Mouse (Mus musculus) heart, adult 2 months (tissue): ENCODE results near the gene Chd3. TPM values are rescaled to one million over a fixed set of nuclear protein-coding genes. Genes with fewer than 3 reads are reported as not detected.
A peak's percentile ranks its signal among the peaks of the same experiment; 100 is the strongest.
"Not testable (repeated sequence)": the region's sequence is repeated elsewhere in the genome, so short reads cannot be mapped to it uniquely, and the experiment has no call there.

ENCODE experiments used
- DNase-seq, 2 experiments: peaks; one replicate each; pipeline ENCODE4 v3.0.0; 2021
- H3K27ac ChIP-seq: fragments of 200-600 bp; 2 replicates; pipeline ENCODE4 v1.8.1; 2022
- H3K27me3 ChIP-seq: fragments of 200-500 bp; 2 replicates; pipeline ENCODE4 v1.6.1; 2012; ENCODE audit warnings: mild to moderate bottlenecking, low read length, inconsistent platforms, mixed read lengths; ENCODE audit not compliant: control insufficient read depth, insufficient read depth
- H3K36me3 ChIP-seq: fragments of 200-500 bp; 2 replicates; pipeline ENCODE4 v1.6.1; 2012; ENCODE audit warnings: low read length, inconsistent platforms; ENCODE audit not compliant: control insufficient read depth, insufficient read depth
- H3K4me1 ChIP-seq: fragments of 200-500 bp; 2 replicates; pipeline ENCODE4 v1.6.1; 2011; ENCODE audit warnings: low read length; ENCODE audit not compliant: control insufficient read depth, insufficient read depth
- H3K4me3 ChIP-seq: fragments of 200-600 bp; 2 replicates; pipeline ENCODE4 v1.8.1; 2022
- H3K79me2 ChIP-seq: fragments of 200-500 bp; replicated peaks from 2 replicates; pipeline ENCODE4 v1.6.1; 2012; ENCODE audit warnings: mild to moderate bottlenecking, inconsistent platforms, low read length, moderate library complexity, mixed read lengths; ENCODE audit not compliant: control insufficient read depth, insufficient read depth
- H3K9ac ChIP-seq: fragments of 200-500 bp; 2 replicates; pipeline ENCODE4 v1.6.1; 2012; ENCODE audit warnings: low read depth, mild to moderate bottlenecking, control low read depth, inconsistent platforms, low read length, mixed read lengths
- CTCF ChIP-seq: fragments of 200-600 bp; IDR thresholded peaks from 2 replicates; pipeline ENCODE4 v1.8.1; 2022; ENCODE audit warnings: antibody characterized with exemption, mild to moderate bottlenecking, moderate library complexity
- EP300 ChIP-seq: fragments of 200-500 bp; IDR thresholded peaks from 2 replicates; pipeline ENCODE4 v1.6.1; 2011; ENCODE audit warnings: low read depth, low read length, control low read depth; ENCODE audit not compliant: insufficient read depth
- POLR2A ChIP-seq: fragments of 200-500 bp; IDR thresholded peaks from 2 replicates; pipeline ENCODE4 v1.6.1; 2011; ENCODE audit warnings: mild to moderate bottlenecking, low read depth, low read length, control low read depth; ENCODE audit not compliant: insufficient read depth
- WGBS: fragments of 180-500 bp; shearing (Covaris S2); methylation state at CpG from one replicate; pipeline ENCODE4 v1.1.7; 2018; 5-methylcytosine and 5-hydroxymethylcytosine counted together
- intact Hi-C: fragments of 180-260 bp; cut with DNase I; formaldehyde crosslinking; loops from one replicate; pipeline ENCODE4 v1.15.1; 2025
- polyA plus RNA-seq: library from polyadenylated mRNA; depleted of rRNA; stranded (reverse); fragments of >200 nt; gene quantifications from 2 replicates; pipeline ENCODE4 v1.2.3, GENCODE M21; 2012
- total RNA-seq, 2 experiments: library from RNA; stranded (reverse); gene quantifications; 2 replicates each; pipeline ENCODE4 v1.2.3; 2021

The Chd3 gene
- total and polyA plus RNA-seq, 3 experiments, result 18.3 to 22.2 (median 20.2) TPM

GRCm38 (mm10) chr11:69322010-69322409 is 47.2 kb downstream of the Chd3 start:
- H3K79me2 ChIP-seq, result no peaks in the 10 kb centered on the region
- no peak for DNase-seq
- intact Hi-C loops, result loop anchor here (2.0 to 10.0 kb wide), 4 partner anchors 19 to 257 kb away; partner anchors contain the start of gene Rnf227
- H3K27me3 ChIP-seq, result peaks cover 1% of the 10 kb centered on the region; the same call in 1 of the 2 replicates
- WGBS, result 83% methylated on average over 6 of the region's 6 CpGs
- peaks cover 10% of the 10 kb centered on the region for H3K4me1 ChIP-seq
- H3K27ac ChIP-seq, result no peak overlapping the region
- TF ChIP-seq CTCF, result no peak
- no peak for TF ChIP-seq EP300
- TF ChIP-seq POLR2A, result no peak
- H3K36me3 ChIP-seq, result no peaks in the 10 kb centered on the region
- H3K4me3 ChIP-seq, result no peak overlapping the region
- no peak overlapping the region for H3K9ac ChIP-seq

- 96% methylated on average over 6 of the region's 6 CpGs for WGBS
- peaks cover under 1% of the 10 kb centered on the region; the same call in 1 of the 2 replicates for H3K27me3 ChIP-seq
- H3K4me3 ChIP-seq, result no peak overlapping the region
- no peaks in the 10 kb centered on the region for H3K36me3 ChIP-seq
- intact Hi-C loops, result loop anchor here (5.0 to 10.0 kb wide), 3 partner anchors 49 to 257 kb away; no protein-coding TSS in a partner anchor
- no peak overlapping the region for H3K9ac ChIP-seq
- no peak overlapping the region for H3K27ac ChIP-seq
- peaks cover 10% of the 10 kb centered on the region for H3K4me1 ChIP-seq
- no peak for DNase-seq
- H3K79me2 ChIP-seq, result no peaks in the 10 kb centered on the region
- TF ChIP-seq EP300 (no peak), CTCF (no peak), POLR2A (no peak)
Observed at GRCm38 (mm10) chr11:69321580-69321979, 47.6 kb downstream of the Chd3 start.

- H3K79me2 ChIP-seq, H3K36me3 ChIP-seq, intact Hi-C loops, H3K27me3 ChIP-seq, H3K4me1 ChIP-seq, H3K9ac ChIP-seq, H3K4me3 ChIP-seq, H3K27ac ChIP-seq, DNase-seq: not testable (repeated sequence)
- 89% methylated on average over 3 of the region's 3 CpGs for WGBS
Observed at GRCm38 (mm10) chr11:69318000-69318399, 51.2 kb downstream of the Chd3 start.

DNA sequence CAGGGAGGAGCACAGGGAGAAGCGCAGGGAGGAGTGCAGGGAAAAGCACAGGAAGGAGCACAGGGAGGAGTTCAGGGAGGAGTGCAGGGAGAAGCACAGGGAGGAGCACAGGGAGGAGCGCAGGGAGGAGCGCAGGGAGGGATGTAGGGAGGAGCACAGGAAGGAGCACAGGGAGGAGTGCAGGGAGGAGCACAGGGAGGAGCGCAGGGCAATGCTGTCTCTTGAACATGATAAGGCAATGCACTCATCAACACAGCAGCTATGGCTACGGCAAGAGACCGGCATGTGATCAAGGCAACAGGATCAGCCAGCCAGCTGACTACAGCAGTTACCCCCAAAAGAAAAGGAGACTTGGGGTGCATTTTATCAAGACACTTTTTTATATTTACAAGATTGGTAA is 52.8 kb downstream of the Chd3 start:
- Histone ChIP-seq H3K36me3 (no peaks in the 10 kb centered on the region), H3K27me3 (no peaks in the 10 kb centered on the region), H3K9ac (no peak overlapping the region), H3K79me2 (no peaks in the 10 kb centered on the region), H3K4me1 (no peaks in the 10 kb centered on the region), H3K4me3 (no peak overlapping the region), H3K27ac (no peak overlapping the region)
- 93% methylated on average over 6 of the region's 6 CpGs for WGBS
- intact Hi-C loops, result no loop called here
- DNase-seq, result no peak
- TF ChIP-seq EP300 (no peak), POLR2A (no peak), CTCF (no peak)

DNA sequence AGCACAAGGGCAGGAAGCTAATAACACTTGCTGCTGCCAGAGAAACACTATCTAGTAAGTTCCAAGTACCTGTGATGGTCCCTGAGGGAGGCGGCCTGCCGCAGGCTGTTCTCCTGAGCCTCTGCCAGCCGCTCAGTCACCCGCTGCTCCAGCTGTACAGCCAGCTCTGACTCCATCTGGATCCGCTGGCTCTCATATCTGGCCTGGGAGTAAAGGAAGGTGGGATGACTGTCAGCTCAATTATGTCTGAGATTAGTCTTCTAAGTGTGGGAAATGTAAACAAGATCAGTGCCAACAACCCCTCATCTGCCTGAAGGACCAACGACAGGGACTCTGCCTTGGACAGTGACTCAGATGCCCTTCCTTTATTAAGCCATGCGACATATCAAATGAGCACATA is 57.9 kb downstream of the Chd3 start:
- intact Hi-C loops, result no loop called here
- WGBS, result 45% methylated on average over 7 of the region's 7 CpGs
- Histone ChIP-seq H3K27me3 (no peaks in the 10 kb centered on the region), H3K79me2 (no peaks in the 10 kb centered on the region), H3K27ac (no peak overlapping the region), H3K36me3 (no peaks in the 10 kb centered on the region), H3K4me3 (no peak overlapping the region), H3K9ac (no peak overlapping the region), H3K4me1 (peaks cover 2% of the 10 kb centered on the region; the same call in 1 of the 2 replicates)
- TF ChIP-seq EP300 (no peak), CTCF (no peak), POLR2A (no peak)
- DNase-seq, result peak in 1 of 2 experiments; percentile 41

GRCm38 (mm10) chr11:69306039-69306438 is 63.2 kb downstream of the Chd3 start:
- Histone ChIP-seq H3K27me3 (no peaks in the 10 kb centered on the region), H3K79me2 (no peaks in the 10 kb centered on the region), H3K4me1 (peaks cover 2% of the 10 kb centered on the region; the same call in 1 of the 2 replicates), H3K36me3 (no peaks in the 10 kb centered on the region), H3K4me3 (no peak overlapping the region), H3K9ac (no peak overlapping the region), H3K27ac (no peak overlapping the region)
- intact Hi-C loops, result no loop called here
- no peak for TF ChIP-seq CTCF
- TF ChIP-seq POLR2A, result no peak
- no peak for TF ChIP-seq EP300
- 87% methylated on average over 2 of the region's 2 CpGs for WGBS
- DNase-seq, result no peak
